Mouse (Mus musculus) cerebellum, adult 2 months (tissue): ENCODE results near the gene Amfr. TPM values are rescaled to one million over a fixed set of nuclear protein-coding genes. Genes with fewer than 3 reads are reported as not detected.

Experiments used
- DNase-seq, 2 experiments: peaks; one replicate each; pipeline ENCODE4 v3.0.0; 2021
- H3K27ac ChIP-seq: fragments of 200-500 bp; 2 replicates; pipeline ENCODE4 v1.5.1; 2012; ENCODE audit warnings: low read length, control low read depth, inconsistent platforms; ENCODE audit not compliant: insufficient read depth
- H3K27me3 ChIP-seq: fragments of 200-500 bp; 2 replicates; pipeline ENCODE4 v1.6.1; 2012; ENCODE audit warnings: inconsistent platforms, mild to moderate bottlenecking, low read length, moderate library complexity; ENCODE audit not compliant: control insufficient read depth, insufficient read depth
- H3K4me1 ChIP-seq: fragments of 200-500 bp; 2 replicates; pipeline ENCODE4 v1.6.1; 2011; ENCODE audit warnings: low read length; ENCODE audit not compliant: control insufficient read depth, insufficient read depth
- H3K4me3 ChIP-seq: fragments of 200-500 bp; replicated peaks from 2 replicates; pipeline ENCODE3; 2011; ENCODE audit warnings: mild to moderate bottlenecking, low read depth, low read length, control low read depth; ENCODE audit not compliant: insufficient read depth
- CTCF ChIP-seq: fragments of 200-500 bp; IDR thresholded peaks from 2 replicates; pipeline ENCODE4 v1.5.1; 2011; ENCODE audit warnings: low read depth, mild to moderate bottlenecking, control low read depth, low read length, moderate library complexity, borderline replicate concordance; ENCODE audit not compliant: insufficient read depth
- POLR2A ChIP-seq: fragments of 200-500 bp; IDR thresholded peaks from 2 replicates; pipeline ENCODE4 v1.6.1; 2011; ENCODE audit warnings: low read length, control low read depth, borderline replicate concordance; ENCODE audit not compliant: insufficient read depth
- WGBS: fragments of 180-500 bp; shearing (Covaris S2); methylation state at CpG from one replicate; pipeline ENCODE4 v1.1.7; 2018; 5-methylcytosine and 5-hydroxymethylcytosine counted together
- polyA plus RNA-seq: library from polyadenylated mRNA; depleted of rRNA; stranded (reverse); fragments of >200 nt; gene quantifications from 2 replicates; pipeline ENCODE4 v1.2.3, GENCODE M21; 2012; rRNA removed

Gene Amfr
- polyA plus RNA-seq, 1 experiment: 144 TPM

- WGBS: 83% methylated on average over 3 of the region's 3 CpGs
- Histone ChIP-seq H3K4me1 (peaks cover 36% of the 10 kb centered on the region), H3K4me3 (no peak overlapping the region), H3K27ac (no peak overlapping the region), H3K27me3 (no peaks in the 10 kb centered on the region)
- no peak for DNase-seq
- TF ChIP-seq POLR2A: no peak
- TF ChIP-seq CTCF: no peak
These were observed 74.4 kb downstream of the Amfr start for GRCm38 (mm10) chr8:93938193-93938592.

GRCm38 (mm10) chr8:93933288-93933687 lies 79.4 kb downstream of the Amfr start:
- WGBS: 58% methylated on average over 2 of the region's 2 CpGs
- TF ChIP-seq POLR2A: no peak
- TF ChIP-seq CTCF: no peak
- Histone ChIP-seq H3K27me3 (no peaks in the 10 kb centered on the region), H3K27ac (no peak overlapping the region), H3K4me1 (peaks cover 33% of the 10 kb centered on the region), H3K4me3 (no peak overlapping the region)
- DNase-seq: peak in 1 of 2 experiments; percentile 28

GRCm38 (mm10) chr8:93932873-93933272 lies 79.8 kb downstream of the Amfr start:
- Histone ChIP-seq H3K4me3 (no peak overlapping the region), H3K27me3 (no peaks in the 10 kb centered on the region), H3K4me1 (peaks cover 33% of the 10 kb centered on the region), H3K27ac (peak overlapping the region; percentile 24)
- DNase-seq: peak; percentile 84 to 93
- WGBS: 11% methylated on average over 6 of the region's 6 CpGs
- peak; percentile 98 for TF ChIP-seq CTCF
- TF ChIP-seq POLR2A: no peak

- H3K27ac ChIP-seq: no peak overlapping the region
- no peak for TF ChIP-seq CTCF
- TF ChIP-seq POLR2A: no peak
- no peak overlapping the region for H3K4me3 ChIP-seq
- peak in 1 of 2 experiments; percentile 15 for DNase-seq
- H3K4me1 ChIP-seq: peaks cover 41% of the 10 kb centered on the region
- WGBS: 73% methylated on average over 6 of the region's 6 CpGs
- no peaks in the 10 kb centered on the region for H3K27me3 ChIP-seq
These were observed 81.3 kb downstream of the Amfr start for GRCm38 (mm10) chr8:93931336-93931735.

- 90% methylated on average over 4 of the region's 4 CpGs for WGBS
- TF ChIP-seq CTCF (no peak), POLR2A (no peak)
- no peak for DNase-seq
- Histone ChIP-seq H3K27me3 (no peaks in the 10 kb centered on the region), H3K27ac (peak overlapping the region; percentile 14; the same call in 1 of the 2 replicates), H3K4me3 (no peak overlapping the region), H3K4me1 (peaks cover 47% of the 10 kb centered on the region)
These were observed 83.4 kb downstream of the Amfr start for GRCm38 (mm10) chr8:93929233-93929632.

GRCm38 (mm10) chr8:93925513-93925912 lies 87.1 kb downstream of the Amfr start:
- WGBS: 31% methylated on average over 3 of the region's 3 CpGs
- Histone ChIP-seq H3K4me1 (peaks cover 66% of the 10 kb centered on the region), H3K27ac (no peak overlapping the region), H3K27me3 (no peaks in the 10 kb centered on the region), H3K4me3 (no peak overlapping the region)
- DNase-seq: no peak
- TF ChIP-seq POLR2A (no peak), CTCF (no peak)

GRCm38 (mm10) chr8:93923897-93924334 lies 88.7 kb downstream of the Amfr start:
- peak overlapping the region; percentile 17 for H3K27ac ChIP-seq
- H3K4me3 ChIP-seq: no peak overlapping the region
- WGBS: 7% methylated on average over 7 of the region's 7 CpGs
- H3K4me1 ChIP-seq: peaks cover 67% of the 10 kb centered on the region
- peak; percentile 62 to 76 for DNase-seq
- no peaks in the 10 kb centered on the region for H3K27me3 ChIP-seq
- no peak for TF ChIP-seq CTCF
- TF ChIP-seq POLR2A: no peak

Other genes starting within 250 kb of the Amfr start
- 345 and 365 TPM in 2 replicates for gene Gnao1, start 202.9 kb downstream of the Amfr start, polyA plus RNA-seq
- 31.3 and 32.5 TPM in 2 replicates for gene Nudt21, start 24.2 kb upstream of the Amfr start, polyA plus RNA-seq
- gene Ogfod1, start 24.4 kb upstream of the Amfr start, polyA plus RNA-seq: 44.2 and 46.0 TPM in 2 replicates
- gene Bbs2, start 86.1 kb upstream of the Amfr start, polyA plus RNA-seq: 54.9 and 60.2 TPM in 2 replicates
- gene Mt4, start 124.4 kb upstream of the Amfr start, polyA plus RNA-seq: not detected in 2 replicates
- gene Mt3, start 139.8 kb upstream of the Amfr start, polyA plus RNA-seq: 1,323 and 1,416 TPM in 2 replicates
- gene Mt2, start 159.8 kb upstream of the Amfr start, polyA plus RNA-seq: 579 and 685 TPM in 2 replicates
- gene Mt1, start 166.2 kb upstream of the Amfr start, polyA plus RNA-seq: 1,145 and 1,309 TPM in 2 replicates
- 29.1 and 30.5 TPM in 2 replicates for gene Nup93, start 201.7 kb upstream of the Amfr start, polyA plus RNA-seq